Mouse (Mus musculus) testis, adult 2 months (tissue): ENCODE results near the gene Fam173b.

ENCODE experiments used
- CTCF ChIP-seq: fragments of 200-500 bp; IDR thresholded peaks from 2 replicates; pipeline ENCODE4 v1.5.1; 2012; ENCODE audit warnings: low read depth, mild to moderate bottlenecking, inconsistent platforms, low read length, moderate library complexity; ENCODE audit not compliant: control insufficient read depth, insufficient read depth, insufficient replicate concordance
- POLR2A ChIP-seq: fragments of 200-500 bp; IDR thresholded peaks from 2 replicates; pipeline ENCODE4 v1.6.1; 2012; ENCODE audit warnings: low read depth, mild to moderate bottlenecking, inconsistent platforms, low read length, moderate library complexity; ENCODE audit not compliant: control insufficient read depth

- TF ChIP-seq CTCF: no peak
- no peak for TF ChIP-seq POLR2A
Measured at GRCm38 (mm10) chr15:31660133-31660795, 58.6 kb downstream of the Fam173b start.
